Mouse (Mus musculus) retina, postnatal 1 day (tissue): ENCODE measurements around the gene Tspan9.

Source experiments
- DNase-seq: peaks from one replicate; pipeline ENCODE4 v3.0.0-alpha.2; 2012

Tspan9 gene

GRCm38 (mm10) chr6:127974000-127974399 is 169.4 kb downstream of the Tspan9 start:
- DNase-seq = peak; percentile 57

- no peak for DNase-seq
These were observed 169.8 kb downstream of the Tspan9 start for GRCm38 (mm10) chr6:127973553-127973952.

- no peak for DNase-seq
These were observed 171.5 kb downstream of the Tspan9 start for GRCm38 (mm10) chr6:127971931-127972330.

GRCm38 (mm10) chr6:127970848-127971247 is 172.5 kb downstream of the Tspan9 start:
- DNase-seq = no peak

GRCm38 (mm10) chr6:127970120-127970519 is 173.3 kb downstream of the Tspan9 start:
- DNase-seq = peak; percentile 86

- peak; percentile 53 for DNase-seq
These were observed 173.7 kb downstream of the Tspan9 start for GRCm38 (mm10) chr6:127969709-127970108.

GRCm38 (mm10) chr6:127965497-127965896 is 177.9 kb downstream of the Tspan9 start:
- peak; percentile 72 for DNase-seq

- DNase-seq = no peak
These were observed 183.2 kb downstream of the Tspan9 start for GRCm38 (mm10) chr6:127960203-127960602.

- DNase-seq = no peak
These were observed 187.2 kb downstream of the Tspan9 start for GRCm38 (mm10) chr6:127956172-127956571.

- DNase-seq = no peak
These were observed 190.3 kb downstream of the Tspan9 start for GRCm38 (mm10) chr6:127953071-127953470.

- no peak for DNase-seq
These were observed 193.5 kb downstream of the Tspan9 start for GRCm38 (mm10) chr6:127949885-127950284.

- DNase-seq = peak; percentile 75
These were observed 194.7 kb downstream of the Tspan9 start for GRCm38 (mm10) chr6:127948656-127949055.

- peak; percentile 85 for DNase-seq
These were observed 197.7 kb downstream of the Tspan9 start for GRCm38 (mm10) chr6:127945725-127946124.

GRCm38 (mm10) chr6:127942421-127942820 is 201.0 kb downstream of the Tspan9 start:
- DNase-seq = no peak

- DNase-seq = no peak
These were observed 208.3 kb downstream of the Tspan9 start for GRCm38 (mm10) chr6:127935105-127935504.

- DNase-seq = no peak
These were observed 209.6 kb downstream of the Tspan9 start for GRCm38 (mm10) chr6:127933841-127934240.

GRCm38 (mm10) chr6:127932697-127933096 is 210.7 kb downstream of the Tspan9 start:
- peak; percentile 68 for DNase-seq

- no peak for DNase-seq
These were observed 214.7 kb downstream of the Tspan9 start for GRCm38 (mm10) chr6:127928682-127929081.

- DNase-seq = peak; percentile 77
These were observed 217.5 kb downstream of the Tspan9 start for GRCm38 (mm10) chr6:127925915-127926314.

GRCm38 (mm10) chr6:127924750-127925149 is 218.6 kb downstream of the Tspan9 start:
- DNase-seq = peak; percentile 72

GRCm38 (mm10) chr6:127923296-127923695 is 220.1 kb downstream of the Tspan9 start:
- DNase-seq = no peak

- no peak for DNase-seq
These were observed 221.4 kb downstream of the Tspan9 start for GRCm38 (mm10) chr6:127921996-127922395.

- peak; percentile 86 for DNase-seq
These were observed 222.7 kb downstream of the Tspan9 start for GRCm38 (mm10) chr6:127920652-127921051.

- no peak for DNase-seq
These were observed 223.9 kb downstream of the Tspan9 start for GRCm38 (mm10) chr6:127919491-127919890.

- peak; percentile 33 for DNase-seq
These were observed 225.7 kb downstream of the Tspan9 start for GRCm38 (mm10) chr6:127917712-127918111.

GRCm38 (mm10) chr6:127916993-127917392 is 226.4 kb downstream of the Tspan9 start:
- DNase-seq = peak; percentile 24
